9 mouse cellular contexts compared by ENCODE assay signal in genomic region chr12:80803924-80804323, GRCm38 (mm10). TPM values are rescaled to one million over a fixed set of nuclear protein-coding genes. Genes with fewer than 3 reads are reported as not detected.
DNase-seq lines count a peak whose midpoint lies in the region; ATAC-seq lines count a peak whose summit lies in the region.
"Had no signal": no experiment of that assay in that cellular context is flagged by ENCODE, and none has a peak within 500 bp of the region (broad histone marks: within the 10 kb centered on the region; RNA-seq: fewer than 3 reads in every experiment).

No protein-coding gene starts in this region.

- H3K27me3 ChIP-seq in kidney, embryonic 16.5 days (ENCODE audit: insufficient read depth, low read length): no peaks in the 10 kb centered on the region

- WGBS in kidney, embryonic 16.5 days: 53% methylated on average over 3 of the region's 3 CpGs

- no peak overlapping the region for H3K4me2 ChIP-seq in kidney, embryonic 16.5 days (replicated peaks; ENCODE audit: low read depth, low read length)

- no peaks in the 10 kb centered on the region for H3K9me3 ChIP-seq in kidney, embryonic 16.5 days (ENCODE audit: low read length)

- DNase-seq in kidney, adult 9 months: peak; percentile 59
- DNase-seq in adrenal gland, postnatal 25 days: peak; percentile 71
- DNase-seq in kidney, postnatal 4 days: peak; percentile 60 to 70
- DNase-seq in lung, postnatal 25 days (ENCODE audit: low spot score): peak; percentile 59
- DNase-seq in thymus, postnatal 0 days (ENCODE audit: low spot score): no peak
- DNase-seq in natural killer cell, adult 2 months (ENCODE audit: low spot score in 2 of 2): no peak

- ATAC-seq in kidney, embryonic 16.5 days (ENCODE audit: low FRiP score, low TSS enrichment): no peak
- ATAC-seq in frontal cortex, adult (ENCODE audit: low TSS enrichment): peak; percentile 86

- H3K4me1 ChIP-seq in kidney, embryonic 16.5 days (ENCODE audit: insufficient read depth, low read length): peaks cover 19% of the 10 kb centered on the region

- no peaks in the 10 kb centered on the region for H3K36me3 ChIP-seq in kidney, embryonic 16.5 days (ENCODE audit: insufficient read depth, low read length)

- no peak overlapping the region for H3K27ac ChIP-seq in kidney, embryonic 16.5 days (ENCODE audit: low read length)

- no peak overlapping the region for H3K9ac ChIP-seq in kidney, embryonic 16.5 days (replicated peaks; ENCODE audit: low read length)

- no peak overlapping the region for H3K4me3 ChIP-seq in kidney, embryonic 16.5 days (ENCODE audit: low read length)

RNA-seq across cellular contexts. Expression of gene Susd6, which starts 13.6 kb away (rescaled TPM):
- 17.1 and 19.5 TPM in 2 replicates for polyA plus RNA-seq in kidney, embryonic 16.5 days (2015; fragmentation: Nextera tagmentation; extraction: Ambion mirVana)
- 50.2 and 54.2 TPM in 2 replicates for total RNA-seq in adrenal gland, postnatal 25 days (2021)
- 21.0 and 21.1 TPM in 2 replicates for polyA plus RNA-seq in thymus, postnatal 0 days (2015; fragmentation: Nextera tagmentation; extraction: Ambion mirVana)

RNA-seq across cellular contexts. Expression of gene Ccdc177, which starts 43.4 kb away (rescaled TPM):
- polyA plus RNA-seq in kidney, embryonic 16.5 days (2015; fragmentation: Nextera tagmentation; extraction: Ambion mirVana): 0.11 and 0.12 TPM in 2 replicates
- 0.09 TPM in 1 of 2 replicates, not detected in the other for total RNA-seq in adrenal gland, postnatal 25 days (2021)
- 0.03 TPM in 1 of 2 replicates, not detected in the other for polyA plus RNA-seq in thymus, postnatal 0 days (2015; fragmentation: Nextera tagmentation; extraction: Ambion mirVana)
- total RNA-seq: gastrocnemius, postnatal 36 days had no signal

Comparison
In these comparisons a context has a peak if more than half of its experiments do, and no peak if none do; other contexts are left out.
1. DNase-seq: peak in kidney, adult 9 months (single experiment), adrenal gland, postnatal 25 days (single experiment), kidney, postnatal 4 days (2 of 2) and lung, postnatal 25 days (single experiment); none in thymus, postnatal 0 days (single experiment) and natural killer cell, adult 2 months (0 of 2).